Mouse (Mus musculus): Measurements from ENCODE around the gene Atp6v0e. TPM values are rescaled to one million over a fixed set of nuclear protein-coding genes. Genes with fewer than 3 reads are reported as not detected.

The Atp6v0e gene
- polyA plus RNA-seq, 1 experiment from 2014 or later, result 216 TPM

DNA sequence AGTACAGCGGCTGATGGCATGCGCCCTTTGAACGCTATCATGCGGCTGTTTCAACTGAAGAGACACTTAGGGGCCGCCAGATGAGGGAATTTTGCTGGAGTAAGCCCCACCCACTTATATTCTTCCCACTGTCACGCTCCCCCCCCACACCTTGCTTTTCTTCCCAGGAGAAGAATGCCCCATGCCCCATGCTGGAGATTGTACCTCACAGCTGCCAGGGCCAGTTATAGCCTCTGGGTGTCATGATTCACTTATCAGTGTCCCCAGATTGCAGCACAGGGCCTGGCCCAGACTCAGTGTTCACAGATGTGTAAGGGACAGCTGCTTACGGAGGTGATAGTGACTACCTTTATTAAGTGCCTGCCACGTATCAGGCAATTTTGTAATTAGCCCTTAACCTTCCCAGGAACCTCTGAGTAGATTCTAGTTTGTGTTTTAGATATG, 17.6 kb upstream of the Atp6v0e start:
- no peak overlapping the region for H3K4me2 ChIP-seq (ENCODE audit: low read length)
- ATAC-seq (replicated peaks; ENCODE audit: low FRiP score, low TSS enrichment, low read depth), result no peak
- 86% methylated on average over 8 of the region's 8 CpGs for WGBS
- DNase-seq (ENCODE audit: low spot score), result no peak
- H3K9me3 ChIP-seq (ENCODE audit: control insufficient read depth, low read length), result no peaks in the 10 kb centered on the region
- H3K36me3 ChIP-seq (ENCODE audit: control insufficient read depth, insufficient read depth, low read length), result peaks cover 65% of the 10 kb centered on the region
- peaks cover 7% of the 10 kb centered on the region for H3K4me1 ChIP-seq (replicated peaks; ENCODE audit: control insufficient read depth, insufficient read depth, low read length)
- H3K27ac ChIP-seq (ENCODE audit: low read depth), result no peak overlapping the region
- no peak overlapping the region for H3K4me3 ChIP-seq (ENCODE audit: low read depth, low read length)
- H3K9ac ChIP-seq (ENCODE audit: low read length), result no peak overlapping the region
- H3K27me3 ChIP-seq (replicated peaks; ENCODE audit: control insufficient read depth, insufficient read depth, low read length), result no peaks in the 10 kb centered on the region

DNA sequence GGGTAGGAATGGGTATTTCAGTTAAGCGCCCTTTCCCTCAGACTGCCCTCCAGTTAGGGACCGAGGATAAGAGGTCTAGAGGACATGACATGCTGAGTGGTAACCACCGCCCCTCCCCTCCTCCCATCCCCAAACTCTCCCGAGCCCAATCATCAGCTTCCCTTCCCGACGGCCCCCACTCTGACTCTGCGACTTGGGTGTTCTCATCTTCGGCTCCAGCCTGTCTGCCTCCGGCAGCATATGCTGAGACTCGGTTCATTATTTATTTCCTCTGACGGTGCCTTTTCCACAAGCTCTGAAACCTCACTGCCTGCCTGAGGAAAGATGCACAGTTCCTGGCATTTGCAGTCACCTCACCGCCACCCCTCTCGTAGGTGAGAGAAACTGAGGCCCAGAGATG, 15.7 kb upstream of the Atp6v0e start:
- no peak for DNase-seq (ENCODE audit: low spot score)
- Histone ChIP-seq H3K9me3 (ENCODE audit: control insufficient read depth, low read length) (no peaks in the 10 kb centered on the region), H3K27me3 (replicated peaks; ENCODE audit: control insufficient read depth, insufficient read depth, low read length) (no peaks in the 10 kb centered on the region), H3K4me1 (replicated peaks; ENCODE audit: control insufficient read depth, insufficient read depth, low read length) (peaks cover 7% of the 10 kb centered on the region), H3K4me2 (ENCODE audit: low read length) (no peak overlapping the region), H3K9ac (ENCODE audit: low read length) (no peak overlapping the region), H3K4me3 (ENCODE audit: low read depth, low read length) (no peak overlapping the region), H3K36me3 (ENCODE audit: control insufficient read depth, insufficient read depth, low read length) (peaks cover 51% of the 10 kb centered on the region), H3K27ac (ENCODE audit: low read depth) (peak overlapping the region; percentile 74)
- no peak for ATAC-seq (replicated peaks; ENCODE audit: low FRiP score, low TSS enrichment, low read depth)
- 39% methylated on average over 13 of the region's 13 CpGs for WGBS

DNA sequence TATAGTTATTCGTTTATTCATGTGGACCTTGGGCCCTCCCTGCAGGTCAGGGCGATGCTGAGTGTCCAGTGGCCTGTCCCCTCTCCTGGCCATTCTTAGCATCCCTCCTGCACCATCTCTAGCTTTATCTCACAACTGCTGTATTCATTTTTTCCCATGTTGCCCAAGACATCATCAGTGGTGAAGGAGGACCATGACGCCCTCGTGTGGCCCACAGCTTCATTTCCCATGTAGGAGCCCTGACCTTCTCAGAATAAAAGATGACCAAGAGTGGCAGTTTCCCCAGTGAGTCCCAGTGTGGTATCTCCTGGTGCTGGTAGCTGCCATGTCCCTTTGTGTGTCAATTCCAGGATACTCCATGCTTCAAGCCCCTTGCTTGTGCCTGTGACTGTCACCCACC, 13.5 kb upstream of the Atp6v0e start:
- Histone ChIP-seq H3K4me3 (ENCODE audit: low read depth, low read length) (no peak overlapping the region), H3K9ac (ENCODE audit: low read length) (no peak overlapping the region), H3K4me1 (replicated peaks; ENCODE audit: control insufficient read depth, insufficient read depth, low read length) (peaks cover 7% of the 10 kb centered on the region), H3K9me3 (ENCODE audit: control insufficient read depth, low read length) (no peaks in the 10 kb centered on the region), H3K4me2 (ENCODE audit: low read length) (no peak overlapping the region), H3K36me3 (ENCODE audit: control insufficient read depth, insufficient read depth, low read length) (peaks cover 40% of the 10 kb centered on the region), H3K27me3 (replicated peaks; ENCODE audit: control insufficient read depth, insufficient read depth, low read length) (no peaks in the 10 kb centered on the region), H3K27ac (ENCODE audit: low read depth) (no peak overlapping the region)
- 79% methylated on average over 4 of the region's 4 CpGs for WGBS
- no peak for ATAC-seq (replicated peaks; ENCODE audit: low FRiP score, low TSS enrichment, low read depth)
- no peak for DNase-seq (ENCODE audit: low spot score)

DNA sequence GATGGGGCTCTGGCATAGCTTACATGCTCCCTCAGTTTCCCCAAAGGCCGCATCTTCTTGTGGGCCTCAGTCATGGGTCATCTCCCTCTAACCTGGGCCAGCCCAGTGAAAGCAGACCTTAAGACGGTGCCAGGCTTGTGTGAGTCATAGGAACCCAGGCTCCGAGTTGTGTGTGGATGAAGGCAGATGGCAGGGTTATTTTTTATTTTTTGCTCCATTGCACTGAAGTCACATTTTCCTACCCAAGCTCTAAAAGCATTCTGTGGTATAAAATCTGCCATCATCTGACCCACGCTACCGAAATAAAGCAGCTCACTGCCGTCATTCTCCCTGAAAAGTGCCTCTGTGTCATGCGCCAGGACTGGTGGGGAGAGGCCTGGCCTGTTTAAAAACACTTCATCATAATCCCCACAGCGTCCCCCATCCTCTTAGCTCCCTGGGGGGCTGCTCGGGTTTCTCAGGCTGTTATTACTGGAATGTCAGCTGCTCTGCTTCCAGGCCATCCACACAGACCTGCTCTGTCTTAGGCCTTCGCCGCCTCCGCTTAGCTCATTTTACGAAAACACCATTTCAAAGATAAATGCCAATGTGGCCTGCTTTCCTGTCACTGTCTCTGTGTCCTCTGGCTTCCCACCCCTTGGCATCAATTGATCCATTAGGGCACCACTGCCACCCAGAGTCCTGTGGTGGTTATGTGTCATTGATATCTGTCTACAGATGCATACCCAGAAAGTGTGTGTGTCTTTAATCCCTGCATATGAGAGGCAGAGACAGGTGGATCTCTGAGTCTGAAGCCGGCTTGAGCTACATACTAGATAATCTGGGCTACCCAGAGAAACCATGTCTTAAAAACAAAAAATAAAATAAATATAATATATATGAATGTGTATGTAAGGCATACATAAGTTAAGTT, 12.3 kb upstream of the Atp6v0e start:
- ATAC-seq (replicated peaks; ENCODE audit: low FRiP score, low TSS enrichment, low read depth), result no peak
- WGBS, result 69% methylated on average over 14 of the region's 14 CpGs

DNA sequence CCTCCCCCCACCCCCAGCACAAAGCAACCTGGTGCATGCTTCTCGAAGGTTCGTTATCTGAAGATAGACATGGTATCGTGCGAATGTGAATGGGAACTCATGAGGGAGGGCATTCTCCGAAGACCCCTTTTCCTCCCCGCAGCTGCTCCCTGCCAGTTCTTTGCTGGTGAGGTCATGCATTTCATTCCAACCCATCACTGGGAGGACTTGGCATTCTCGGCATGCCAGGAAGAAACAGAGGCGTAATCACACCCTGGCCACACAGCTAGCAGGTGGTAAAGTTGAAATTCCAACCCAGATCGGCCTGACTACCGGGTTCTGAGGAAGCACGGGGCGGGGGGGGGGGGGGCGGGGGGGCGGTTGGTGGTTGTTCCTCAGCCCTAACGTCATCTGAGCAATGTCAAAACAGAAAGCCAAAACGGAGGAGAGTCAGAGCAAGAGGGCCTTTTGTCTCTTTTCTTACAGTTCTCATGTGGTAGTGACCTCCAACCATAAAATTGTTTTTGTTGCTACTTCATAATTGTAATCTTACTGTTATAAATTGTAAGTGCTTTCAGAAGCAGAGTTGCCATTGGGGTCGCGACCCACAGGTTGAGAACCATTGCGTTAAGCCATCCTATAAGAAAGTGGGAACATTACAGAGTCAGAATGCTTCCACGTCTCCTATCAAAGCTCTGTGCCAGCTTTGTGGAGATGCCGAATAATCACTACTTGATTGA, 4.0 kb upstream of the Atp6v0e start:
- H3K36me3 ChIP-seq (ENCODE audit: control insufficient read depth, insufficient read depth, low read length), result peaks cover 29% of the 10 kb centered on the region
- H3K9ac ChIP-seq (ENCODE audit: low read length), result no peak overlapping the region
- no peak overlapping the region for H3K4me3 ChIP-seq (ENCODE audit: low read depth, low read length)
- H3K4me2 ChIP-seq (ENCODE audit: low read length), result no peak overlapping the region
- WGBS, result 34% methylated on average over 19 of the region's 21 CpGs
- no peaks in the 10 kb centered on the region for H3K27me3 ChIP-seq (replicated peaks; ENCODE audit: control insufficient read depth, insufficient read depth, low read length)
- DNase-seq (ENCODE audit: low spot score), result no peak
- ATAC-seq (replicated peaks; ENCODE audit: low FRiP score, low TSS enrichment, low read depth), result no peak
- no peak overlapping the region for H3K27ac ChIP-seq (ENCODE audit: low read depth)
- H3K9me3 ChIP-seq (ENCODE audit: control insufficient read depth, low read length), result no peaks in the 10 kb centered on the region
- no peaks in the 10 kb centered on the region; the same call in 1 of the 2 replicates for H3K4me1 ChIP-seq (replicated peaks; ENCODE audit: control insufficient read depth, insufficient read depth, low read length)

More for the DNA sequence above, 12.3 kb upstream of the Atp6v0e start:
- no peak overlapping the region for H3K9ac ChIP-seq (ENCODE audit: low read length)
- H3K36me3 ChIP-seq (ENCODE audit: control insufficient read depth, insufficient read depth, low read length), result peaks cover 44% of the 10 kb centered on the region
- no peak overlapping the region for H3K4me3 ChIP-seq (ENCODE audit: low read depth, low read length)
- H3K4me1 ChIP-seq (replicated peaks; ENCODE audit: control insufficient read depth, insufficient read depth, low read length), result peaks cover 7% of the 10 kb centered on the region
- no peak overlapping the region for H3K4me2 ChIP-seq (ENCODE audit: low read length)
- H3K27ac ChIP-seq (ENCODE audit: low read depth), result peak overlapping the region; percentile 40; the same call in 1 of the 2 replicates
- H3K9me3 ChIP-seq (ENCODE audit: control insufficient read depth, low read length), result no peaks in the 10 kb centered on the region
- no peaks in the 10 kb centered on the region for H3K27me3 ChIP-seq (replicated peaks; ENCODE audit: control insufficient read depth, insufficient read depth, low read length)
- DNase-seq (ENCODE audit: low spot score), result no peak

DNA sequence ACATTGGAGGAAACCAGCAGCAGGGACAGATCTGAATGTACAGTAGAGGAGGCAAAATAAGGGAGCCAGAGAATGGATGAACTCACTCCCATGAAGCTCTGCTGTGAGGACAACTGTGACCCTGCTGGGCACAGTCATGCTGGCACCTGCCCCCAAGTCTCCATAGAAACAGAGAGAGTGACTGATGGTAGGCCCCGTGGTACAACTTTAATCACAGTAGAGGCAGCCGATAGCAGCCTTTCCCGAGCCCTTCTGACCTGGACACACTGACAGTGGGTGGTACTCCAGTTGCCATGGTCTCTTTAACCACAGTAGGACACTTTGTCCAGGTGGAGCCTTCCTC, 3.5 kb upstream of the Atp6v0e start:
- Histone ChIP-seq H3K4me3 (ENCODE audit: low read depth, low read length) (no peak overlapping the region), H3K4me2 (ENCODE audit: low read length) (no peak overlapping the region), H3K9me3 (ENCODE audit: control insufficient read depth, low read length) (no peaks in the 10 kb centered on the region), H3K4me1 (replicated peaks; ENCODE audit: control insufficient read depth, insufficient read depth, low read length) (no peaks in the 10 kb centered on the region; the same call in 1 of the 2 replicates), H3K27me3 (replicated peaks; ENCODE audit: control insufficient read depth, insufficient read depth, low read length) (no peaks in the 10 kb centered on the region), H3K36me3 (ENCODE audit: control insufficient read depth, insufficient read depth, low read length) (peaks cover 26% of the 10 kb centered on the region), H3K9ac (ENCODE audit: low read length) (no peak overlapping the region), H3K27ac (ENCODE audit: low read depth) (no peak overlapping the region)
- DNase-seq (ENCODE audit: low spot score), result no peak
- 68% methylated on average over 3 of the region's 3 CpGs for WGBS
- no peak for ATAC-seq (replicated peaks; ENCODE audit: low FRiP score, low TSS enrichment, low read depth)

DNA sequence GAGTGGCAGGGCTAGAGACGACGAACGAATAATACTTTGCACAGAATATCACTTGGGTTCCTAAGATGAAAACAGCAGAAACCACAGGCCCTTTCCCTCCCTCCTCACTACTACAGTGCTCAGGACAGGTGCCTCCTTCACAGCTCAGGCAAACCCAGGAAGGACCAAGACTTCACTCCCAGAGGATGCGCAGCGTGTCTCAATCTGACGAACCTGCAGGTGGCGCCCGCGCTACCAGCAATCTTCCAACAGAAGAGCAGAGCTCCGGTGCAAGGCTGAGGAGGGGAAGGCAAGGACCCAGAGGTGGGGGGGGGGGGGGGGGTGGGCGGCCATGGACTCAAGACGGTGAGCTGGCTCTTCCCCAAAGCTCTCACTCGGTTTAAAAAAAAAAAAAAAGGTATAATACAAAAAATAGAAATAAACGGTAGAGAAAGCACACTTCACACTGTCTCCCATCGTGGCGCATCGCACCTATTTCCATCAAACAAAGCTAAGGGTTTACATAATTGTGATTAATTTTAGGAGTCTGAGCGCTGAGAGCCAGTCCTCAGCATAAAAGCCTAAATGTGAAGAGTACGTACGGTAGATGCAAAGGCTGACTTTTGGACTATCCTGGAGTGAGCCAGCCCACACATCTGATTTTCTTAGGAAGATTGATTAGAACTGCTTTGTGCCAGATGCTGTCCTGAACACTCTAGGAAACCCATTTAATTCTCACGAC, 2.7 kb upstream of the Atp6v0e start:
- Histone ChIP-seq H3K27me3 (replicated peaks; ENCODE audit: control insufficient read depth, insufficient read depth, low read length) (no peaks in the 10 kb centered on the region), H3K27ac (ENCODE audit: low read depth) (no peak overlapping the region), H3K36me3 (ENCODE audit: control insufficient read depth, insufficient read depth, low read length) (peaks cover 17% of the 10 kb centered on the region), H3K4me2 (ENCODE audit: low read length) (peak overlapping the region; percentile 20; the same call in 1 of the 2 replicates), H3K4me3 (ENCODE audit: low read depth, low read length) (no peak overlapping the region), H3K9me3 (ENCODE audit: control insufficient read depth, low read length) (no peaks in the 10 kb centered on the region), H3K4me1 (replicated peaks; ENCODE audit: control insufficient read depth, insufficient read depth, low read length) (no peaks in the 10 kb centered on the region; the same call in 1 of the 2 replicates), H3K9ac (ENCODE audit: low read length) (no peak overlapping the region)
- DNase-seq (ENCODE audit: low spot score) (peak; percentile 88), ATAC-seq (replicated peaks; ENCODE audit: low FRiP score, low TSS enrichment, low read depth) (no peak; the same call in 1 of the 2 replicates)
- WGBS, result 21% methylated on average over 20 of the region's 21 CpGs

DNA sequence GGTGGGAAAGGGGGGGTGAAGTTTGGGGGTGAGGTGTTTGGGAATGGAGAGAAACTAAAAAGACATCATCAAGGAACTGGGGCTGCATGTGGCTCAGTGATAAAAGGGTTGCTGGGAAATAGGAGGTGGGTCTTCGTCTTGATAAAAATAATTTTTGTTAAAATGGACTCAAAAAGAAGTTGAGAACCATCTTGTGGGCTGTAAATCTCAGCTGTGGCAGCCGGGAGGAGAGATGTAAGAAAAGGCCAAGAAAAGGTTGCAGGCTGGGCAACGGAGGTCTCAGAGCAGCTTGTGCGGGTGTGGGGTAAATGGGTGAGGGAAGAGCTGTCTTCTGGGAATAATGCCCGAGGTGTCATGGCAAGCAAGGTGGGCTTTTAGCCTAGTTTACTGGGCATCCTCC, 827 bp upstream of the Atp6v0e start:
- no peak overlapping the region for H3K4me3 ChIP-seq (ENCODE audit: low read depth, low read length)
- H3K9me3 ChIP-seq (ENCODE audit: control insufficient read depth, low read length), result no peaks in the 10 kb centered on the region
- no peaks in the 10 kb centered on the region; the same call in 1 of the 2 replicates for H3K4me1 ChIP-seq (replicated peaks; ENCODE audit: control insufficient read depth, insufficient read depth, low read length)
- H3K36me3 ChIP-seq (ENCODE audit: control insufficient read depth, insufficient read depth, low read length), result no peaks in the 10 kb centered on the region
- no peaks in the 10 kb centered on the region for H3K27me3 ChIP-seq (replicated peaks; ENCODE audit: control insufficient read depth, insufficient read depth, low read length)
- DNase-seq (ENCODE audit: low spot score) (no peak), ATAC-seq (replicated peaks; ENCODE audit: low FRiP score, low TSS enrichment, low read depth) (no peak)
- H3K27ac ChIP-seq (ENCODE audit: low read depth), result no peak overlapping the region
- 75% methylated on average over 5 of the region's 5 CpGs for WGBS
- H3K9ac ChIP-seq (ENCODE audit: low read length), result no peak overlapping the region
- no peak overlapping the region for H3K4me2 ChIP-seq (ENCODE audit: low read length)
